Comparison of ENCODE assay signal across 9 mouse cellular contexts in the genomic region with DNA sequence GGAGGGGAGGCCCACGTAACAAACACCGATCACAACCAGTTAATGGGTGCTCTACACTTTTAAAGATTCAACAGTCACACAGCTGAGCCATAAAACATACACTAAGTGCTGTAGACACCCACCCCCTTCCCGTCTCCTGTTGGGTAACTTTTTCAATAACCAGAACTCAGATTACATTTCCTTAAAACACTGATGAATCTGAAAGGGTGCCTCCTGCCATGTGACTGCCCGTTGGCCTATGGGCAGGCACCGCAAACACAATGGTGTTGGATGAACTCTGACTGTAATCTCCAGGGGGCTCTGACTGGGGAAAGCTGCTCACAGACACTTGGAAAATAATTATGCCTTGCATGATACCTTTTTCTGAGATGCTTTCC.
A peak's percentile ranks its signal among the peaks of the same experiment; 100 is the strongest.
DNase-seq lines count a peak whose midpoint lies in the region; ATAC-seq lines count a peak whose summit lies in the region.
"Had no signal": no experiment of that assay in that cellular context is flagged by ENCODE, and none has a peak within 500 bp of the region (broad histone marks: within the 10 kb centered on the region; RNA-seq: fewer than 3 reads in every experiment).

No protein-coding gene starts in this region.

- intact Hi-C loops in heart, postnatal 25 days (cut with DNase I), result no loop called here

- ATAC-seq in heart, embryonic 14.5 days (ENCODE audit: insufficient number of reproducible peaks, insufficient read depth, low FRiP score, low read depth), result no peak
- ATAC-seq in forebrain, embryonic 15.5 days (replicated peaks), result peak; percentile 46; the same call in 1 of the 2 replicates

- no peaks in the 10 kb centered on the region for H3K9me3 ChIP-seq in heart, embryonic 14.5 days (ENCODE audit: control insufficient read depth, low read length)
- no peaks in the 10 kb centered on the region for H3K9me3 ChIP-seq in forebrain, embryonic 15.5 days

- H3K4me3 ChIP-seq in heart, embryonic 14.5 days (ENCODE audit: control insufficient read depth in 1 of 2, insufficient read depth in 1 of 2, low read depth in 1 of 2, low read length in 2 of 2), result peak overlapping the region in 1 of 2 experiments; percentile 29; a peak in 3 of 4 replicates
- H3K4me3 ChIP-seq in brown adipose tissue, adult 24 weeks (ENCODE audit: insufficient read depth, low read depth, low read length), result 0 out of 2 replicates have a peak overlapping the region, but pooled peaks have one; percentile 3
- no peak overlapping the region for H3K4me3 ChIP-seq in forebrain, embryonic 15.5 days

- no peaks in the 10 kb centered on the region for H3K27me3 ChIP-seq in heart, embryonic 14.5 days (ENCODE audit: control insufficient read depth, insufficient read depth, low read length)
- no peaks in the 10 kb centered on the region for H3K27me3 ChIP-seq in forebrain, embryonic 15.5 days

- H3K36me3 ChIP-seq in heart, embryonic 14.5 days (ENCODE audit: control insufficient read depth, insufficient read depth, low read length), result 0 out of 2 replicates have a peak, but pooled peaks cover 6% of the 10 kb centered on the region
- peaks cover 4% of the 10 kb centered on the region; the same call in 1 of the 2 replicates for H3K36me3 ChIP-seq in forebrain, embryonic 15.5 days

- H3K4me2 ChIP-seq in heart, embryonic 14.5 days (ENCODE audit: low read length), result peak overlapping the region; percentile 53
- H3K4me2 ChIP-seq in forebrain, embryonic 15.5 days (replicated peaks), result 0 out of 2 replicates have a peak overlapping the region, but pooled peaks have one; percentile 13

- 21% methylated on average over 5 of the region's 5 CpGs for WGBS in heart, embryonic 14.5 days
- WGBS in forebrain, embryonic 15.5 days, result 17% methylated on average over 5 of the region's 5 CpGs

- peak overlapping the region; percentile 8 to 19; a peak in 2 of 4 replicates for H3K27ac ChIP-seq in heart, embryonic 14.5 days (replicated peaks in 1 of 2; ENCODE audit: control insufficient read depth in 1 of 2, insufficient read depth in 1 of 2, low read depth in 2 of 2, low read length in 2 of 2)
- no peak overlapping the region for H3K27ac ChIP-seq in brown adipose tissue, adult 24 weeks (replicated peaks; ENCODE audit: low read depth, low read length)
- H3K27ac ChIP-seq in forebrain, embryonic 15.5 days (replicated peaks), result no peak overlapping the region

- H3K9ac ChIP-seq in heart, embryonic 14.5 days (ENCODE audit: low read length), result 0 out of 2 replicates have a peak overlapping the region, but pooled peaks have one; percentile 25
- H3K9ac ChIP-seq in forebrain, embryonic 15.5 days (replicated peaks), result no peak overlapping the region

- H3K4me1 ChIP-seq in heart, embryonic 14.5 days (ENCODE audit: control insufficient read depth in 2 of 2, insufficient read depth in 2 of 2, low read length in 2 of 2), result peaks cover 8 to 12% of the 10 kb centered on the region in 2 experiments
- H3K4me1 ChIP-seq in brown adipose tissue, adult 24 weeks (ENCODE audit: control insufficient read depth, insufficient read depth, insufficient read length, low read length), result no peaks in the 10 kb centered on the region
- peaks cover 14% of the 10 kb centered on the region for H3K4me1 ChIP-seq in forebrain, embryonic 15.5 days

- DNase-seq in heart, postnatal 25 days (ENCODE audit: low spot score), result no peak
- DNase-seq in lung, postnatal 36 days, result peak; percentile 39
- DNase-seq in layer of hippocampus, adult 11-12 months (ENCODE audit: low spot score), result no peak
- no peak for DNase-seq in yolk sac, embryonic 10.5 days (ENCODE audit: low spot score)
- no peak for DNase-seq in gastrocnemius, adult 18-20 months (ENCODE audit: low spot score)
- DNase-seq: cerebellum, adult 9-10 months had no signal

Comparison
In these comparisons a context has a peak if more than half of its experiments do, and no peak if none do; other contexts are left out.
1. H3K27ac ChIP-seq: peak in heart, embryonic 14.5 days (2 of 2); none in brown adipose tissue, adult 24 weeks (single experiment) and forebrain, embryonic 15.5 days (single experiment).